Mouse (Mus musculus) kidney, adult 2 months (tissue): ENCODE results near the gene Sar1b.

ENCODE experiments used
- CTCF ChIP-seq: fragments of 200-500 bp; conservative IDR thresholded peaks from 2 replicates; pipeline ENCODE4 v1.5.1; 2011; ENCODE audit warnings: low read depth, mild to moderate bottlenecking, control low read depth, low read length, moderate library complexity, mixed read lengths; ENCODE audit not compliant: insufficient read depth, insufficient read length
- POLR2A ChIP-seq: fragments of 200-500 bp; IDR thresholded peaks from one replicate; pipeline ENCODE4 v1.6.1; 2011; ENCODE audit warnings: low read depth, low read length, control low read depth

- TF ChIP-seq POLR2A (no peak), CTCF (no peak)
Observed at GRCm38 (mm10) chr11:51823271-51823670, 59.8 kb downstream of the Sar1b start.
